Comparison of ENCODE assay signal across 7 mouse cellular contexts in the genomic region with DNA sequence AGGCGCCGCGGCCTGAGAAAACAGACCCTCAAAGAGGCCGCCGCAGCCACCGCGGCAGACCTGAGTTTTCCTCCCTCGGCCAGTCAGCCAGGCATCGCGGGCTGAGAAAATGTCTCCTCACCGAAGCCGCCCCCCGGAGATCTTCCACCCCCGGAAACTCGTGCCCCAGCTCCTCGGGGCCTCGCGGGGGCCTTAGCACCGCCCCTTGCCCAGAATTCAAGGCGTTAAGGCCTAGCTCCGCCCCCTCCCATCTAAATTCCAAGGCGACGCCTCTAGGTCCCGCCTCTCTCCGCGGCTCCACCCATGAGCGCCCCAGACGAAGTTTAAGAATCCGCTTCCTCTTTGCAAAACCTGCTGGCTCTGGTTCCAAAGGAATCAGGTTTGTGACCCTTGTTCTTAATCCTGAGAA. TPM values are rescaled to one million over a fixed set of nuclear protein-coding genes. Genes with fewer than 3 reads are reported as not detected.
A peak's percentile ranks its signal among the peaks of the same experiment; 100 is the strongest.
DNase-seq lines count a peak whose midpoint lies in the region; ATAC-seq lines count a peak whose summit lies in the region.

A gene (minus strand): TSS at position 195 of the 409 bp plus-strand sequence.

- WGBS in intestine, embryonic 16.5 days: 22% methylated on average over 29 of the region's 29 CpGs
- WGBS in limb, embryonic 10.5 days: 18% methylated on average over 29 of the region's 29 CpGs
- WGBS in midbrain, embryonic 13.5 days: 25% methylated on average over 29 of the region's 29 CpGs

- peak; percentile 95 for ATAC-seq in intestine, embryonic 16.5 days
- ATAC-seq in midbrain, embryonic 13.5 days: peak; percentile 94

- H3K4me2 ChIP-seq in intestine, embryonic 16.5 days (ENCODE audit: low read depth, low read length): peak within 1 kb of the TSS; percentile 59
- H3K4me2 ChIP-seq in midbrain, embryonic 13.5 days (replicated peaks): peak within 1 kb of the TSS; percentile 60

- H3K36me3 ChIP-seq in intestine, embryonic 16.5 days (ENCODE audit: control insufficient read depth, insufficient read depth, low read length): no peaks in the 10 kb centered on the region
- peaks cover 29% of the 10 kb centered on the region for H3K36me3 ChIP-seq in limb, embryonic 10.5 days
- H3K36me3 ChIP-seq in midbrain, embryonic 13.5 days: peaks cover 10% of the 10 kb centered on the region; the same call in 1 of the 2 replicates

- DNase-seq in adrenal gland, postnatal 10 days: peak; percentile 90
- peak; percentile 84 for DNase-seq in embryo, embryonic 9.5 days (ENCODE audit: extremely low spot score)
- peak; percentile 52 to 86 for DNase-seq in gastrocnemius, postnatal 4 days (ENCODE audit: low spot score in 2 of 2)
- peak; percentile 80 for DNase-seq in limb, embryonic 10.5 days (ENCODE audit: low spot score)
- DNase-seq in spleen, adult 12 weeks (ENCODE audit: low spot score): peak; percentile 77

- no peaks in the 10 kb centered on the region for H3K4me1 ChIP-seq in intestine, embryonic 16.5 days (ENCODE audit: control insufficient read depth, insufficient read depth, low read length)
- H3K4me1 ChIP-seq in limb, embryonic 10.5 days: no peaks in the 10 kb centered on the region
- H3K4me1 ChIP-seq in midbrain, embryonic 13.5 days (replicated peaks): peaks cover 13% of the 10 kb centered on the region

- peak within 1 kb of the TSS; percentile 66 for H3K4me3 ChIP-seq in intestine, embryonic 16.5 days (ENCODE audit: low read length)
- peak within 1 kb of the TSS; percentile 69 for H3K4me3 ChIP-seq in limb, embryonic 10.5 days
- peak within 1 kb of the TSS; percentile 59 for H3K4me3 ChIP-seq in midbrain, embryonic 13.5 days (replicated peaks)

- no peaks in the 10 kb centered on the region for H3K27me3 ChIP-seq in intestine, embryonic 16.5 days (replicated peaks; ENCODE audit: control insufficient read depth, insufficient read depth, low read length)
- peaks cover 90% of the 10 kb centered on the region for H3K27me3 ChIP-seq in limb, embryonic 10.5 days (ENCODE audit: low read depth, poor library complexity, severe bottlenecking)
- H3K27me3 ChIP-seq in midbrain, embryonic 13.5 days: no peaks in the 10 kb centered on the region

- H3K9me3 ChIP-seq in intestine, embryonic 16.5 days (ENCODE audit: control insufficient read depth, low read length): no peaks in the 10 kb centered on the region
- H3K9me3 ChIP-seq in limb, embryonic 10.5 days (replicated peaks): no peaks in the 10 kb centered on the region
- H3K9me3 ChIP-seq in midbrain, embryonic 13.5 days: no peaks in the 10 kb centered on the region

- peak within 1 kb of the TSS; percentile 86 for H3K9ac ChIP-seq in intestine, embryonic 16.5 days (ENCODE audit: low read depth, low read length)
- peak within 1 kb of the TSS; percentile 78 for H3K9ac ChIP-seq in midbrain, embryonic 13.5 days (replicated peaks)

- H3K27ac ChIP-seq in intestine, embryonic 16.5 days (ENCODE audit: low read length): peak within 1 kb of the TSS; percentile 99
- peak within 1 kb of the TSS; percentile 95 for H3K27ac ChIP-seq in limb, embryonic 10.5 days
- peak within 1 kb of the TSS; percentile 93 for H3K27ac ChIP-seq in midbrain, embryonic 13.5 days

RNA-seq across cellular contexts. Expression of the gene that starts here (rescaled TPM):
- total RNA-seq in adrenal gland, postnatal 10 days (2021): 10 to 100 TPM; 24.4 to 27.4 TPM
- total RNA-seq in gastrocnemius, postnatal 4 days (2021): 10 to 100 TPM; 15.4 to 27.5 TPM
- 41.6 and 48.2 TPM in 2 replicates for polyA plus RNA-seq in intestine, embryonic 16.5 days (2015; fragmentation: Nextera tagmentation; extraction: Ambion mirVana)
- polyA plus RNA-seq in limb, embryonic 10.5 days (2016; fragmentation: Nextera tagmentation; extraction: Ambion mirVana): 68.1 and 70.2 TPM in 2 replicates
- 53.1 and 56.7 TPM in 2 replicates for polyA plus RNA-seq in midbrain, embryonic 13.5 days (2015; fragmentation: Nextera tagmentation; extraction: Ambion mirVana)

Comparison
In these comparisons a context has a peak if more than half of its experiments do, and no peak if none do; other contexts are left out.
1. Peak in every context shown above with its lines: DNase-seq, ATAC-seq, H3K4me3 ChIP-seq and H3K27ac ChIP-seq.